Mouse (Mus musculus): Measurements from ENCODE around the gene Irf6. TPM values are rescaled to one million over a fixed set of nuclear protein-coding genes. Genes with fewer than 3 reads are reported as not detected.

Irf6 gene
- polyA plus RNA-seq, 1 experiment from 2014 or later: 8.7 TPM

DNA sequence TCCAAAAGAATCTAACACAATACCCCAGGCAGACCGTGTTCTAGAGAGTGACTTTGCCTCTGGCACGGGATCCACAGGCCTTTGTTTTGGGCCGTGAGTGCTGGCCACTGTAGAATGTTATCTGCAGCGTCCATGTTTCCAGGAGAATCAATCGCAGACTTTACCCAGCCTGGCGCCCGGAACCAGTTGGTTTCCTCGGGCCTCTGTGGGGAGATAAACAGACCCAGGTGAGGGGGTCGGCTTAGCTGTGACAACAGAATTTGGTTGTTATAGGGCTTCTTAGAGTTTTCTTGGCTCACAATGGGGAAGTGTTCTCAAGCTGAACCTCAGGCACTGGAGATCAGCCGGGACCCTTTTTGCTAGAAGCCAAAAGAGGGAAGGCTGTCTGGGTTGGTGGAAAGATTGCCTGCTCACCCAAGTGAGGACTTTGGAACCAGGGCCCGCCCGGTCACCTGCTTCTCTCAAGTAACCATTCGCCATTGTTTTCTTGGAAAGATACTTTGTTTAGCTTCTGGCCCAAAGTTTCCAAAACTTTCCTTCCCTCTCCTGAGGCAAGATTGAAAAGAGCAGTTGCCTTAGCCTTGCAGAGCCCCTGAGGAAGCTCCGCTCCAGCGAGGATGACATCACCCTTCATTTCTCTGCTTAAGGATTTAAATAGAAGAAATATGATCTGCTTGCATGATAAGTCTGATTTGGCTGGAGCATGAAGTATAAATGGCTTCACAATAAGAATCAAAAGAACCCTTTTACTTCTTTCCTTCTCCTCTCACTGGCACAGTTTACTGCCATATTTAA lies 3.6 kb downstream of the Irf6 start:
- Histone ChIP-seq H3K4me1 (replicated peaks) (peaks cover 25% of the 10 kb centered on the region), H3K4me2 (no peak overlapping the region)

GRCm38 (mm10) chr1:193157111-193157492 lies 4.2 kb downstream of the Irf6 start:
- no peak overlapping the region for H3K27ac ChIP-seq
- peaks cover 37% of the 10 kb centered on the region for H3K27me3 ChIP-seq
- no peaks in the 10 kb centered on the region for H3K36me3 ChIP-seq
- H3K4me3 ChIP-seq (replicated peaks): no peak overlapping the region
- no peak overlapping the region for H3K9ac ChIP-seq (replicated peaks)
- 69% methylated on average over 8 of the region's 8 CpGs for WGBS
- H3K4me2 ChIP-seq: no peak overlapping the region
- peaks cover 25% of the 10 kb centered on the region for H3K4me1 ChIP-seq (replicated peaks)
- no peak for ATAC-seq (ENCODE audit: insufficient number of reproducible peaks, insufficient read depth, low FRiP score, low TSS enrichment, low read depth)
- no peaks in the 10 kb centered on the region for H3K9me3 ChIP-seq

More for the DNA sequence above, 3.6 kb downstream of the Irf6 start:
- ATAC-seq (ENCODE audit: insufficient number of reproducible peaks, insufficient read depth, low FRiP score, low TSS enrichment, low read depth): no peak
- peaks cover 43% of the 10 kb centered on the region for H3K27me3 ChIP-seq
- H3K36me3 ChIP-seq: no peaks in the 10 kb centered on the region
- no peak overlapping the region for H3K27ac ChIP-seq
- H3K9ac ChIP-seq (replicated peaks): no peak overlapping the region
- no peaks in the 10 kb centered on the region for H3K9me3 ChIP-seq
- 83% methylated on average over 15 of the region's 15 CpGs for WGBS
- H3K4me3 ChIP-seq (replicated peaks): no peak overlapping the region

- Histone ChIP-seq H3K9me3 (no peaks in the 10 kb centered on the region), H3K4me3 (replicated peaks) (no peak overlapping the region), H3K4me1 (replicated peaks) (peaks cover 17% of the 10 kb centered on the region), H3K27ac (no peak overlapping the region), H3K27me3 (peaks cover 16% of the 10 kb centered on the region), H3K9ac (replicated peaks) (no peak overlapping the region), H3K4me2 (no peak overlapping the region), H3K36me3 (no peaks in the 10 kb centered on the region)
- WGBS: 28% methylated on average over 3 of the region's 3 CpGs
- no peak for ATAC-seq (ENCODE audit: insufficient number of reproducible peaks, insufficient read depth, low FRiP score, low TSS enrichment, low read depth)
These were observed 6.3 kb downstream of the Irf6 start for GRCm38 (mm10) chr1:193159163-193159562.

GRCm38 (mm10) chr1:193159613-193160012 lies 6.7 kb downstream of the Irf6 start:
- WGBS: 62% methylated on average over 1 of the region's 1 CpGs

GRCm38 (mm10) chr1:193160317-193161032 lies 7.6 kb downstream of the Irf6 start:
- no peaks in the 10 kb centered on the region for H3K36me3 ChIP-seq
- H3K4me3 ChIP-seq (replicated peaks): peak overlapping the region; percentile 27
- ATAC-seq (ENCODE audit: insufficient number of reproducible peaks, insufficient read depth, low FRiP score, low TSS enrichment, low read depth): 0 out of 2 replicates have a peak, but pooled peaks have one; percentile 59
- H3K4me1 ChIP-seq (replicated peaks): peaks cover 17% of the 10 kb centered on the region
- H3K9ac ChIP-seq (replicated peaks): peak overlapping the region; percentile 37; the same call in 1 of the 2 replicates
- 17% methylated on average over 18 of the region's 18 CpGs for WGBS
- H3K4me2 ChIP-seq: peak overlapping the region; percentile 54
- H3K9me3 ChIP-seq: no peaks in the 10 kb centered on the region
- H3K27me3 ChIP-seq: peaks cover 4% of the 10 kb centered on the region; the same call in 1 of the 2 replicates
- H3K27ac ChIP-seq: no peak overlapping the region

More at GRCm38 (mm10) chr1:193159613-193160012, 6.7 kb downstream of the Irf6 start:
- Histone ChIP-seq H3K27ac (no peak overlapping the region), H3K36me3 (no peaks in the 10 kb centered on the region), H3K27me3 (peaks cover 12% of the 10 kb centered on the region), H3K4me2 (no peak overlapping the region), H3K4me3 (replicated peaks) (no peak overlapping the region), H3K4me1 (replicated peaks) (peaks cover 17% of the 10 kb centered on the region), H3K9ac (replicated peaks) (no peak overlapping the region), H3K9me3 (no peaks in the 10 kb centered on the region)
- no peak for ATAC-seq (ENCODE audit: insufficient number of reproducible peaks, insufficient read depth, low FRiP score, low TSS enrichment, low read depth)

DNA sequence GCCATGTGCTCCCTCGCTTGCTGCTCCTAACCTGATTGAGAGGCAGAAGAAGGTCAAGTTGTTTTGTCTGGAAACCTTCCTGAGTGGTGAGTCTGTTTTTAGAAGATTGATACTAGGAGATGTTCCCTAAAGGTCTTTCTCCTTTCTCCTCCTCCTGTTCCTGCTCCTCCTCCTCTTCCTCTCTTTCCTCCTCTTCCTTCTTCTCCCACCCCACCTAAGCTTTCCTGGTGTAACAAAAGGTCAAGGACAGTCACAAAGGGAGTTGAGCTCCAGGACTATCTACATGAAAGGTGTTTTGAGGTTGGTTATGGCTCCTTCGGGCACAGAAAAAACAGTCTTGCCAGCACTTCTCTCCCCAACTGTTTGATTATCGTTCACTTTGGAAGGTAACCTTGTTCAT lies 14.8 kb downstream of the Irf6 start, which contains the start of gene A130010J15Rik:
TSS of gene A130010J15Rik (plus strand) at position 301 of the 400 bp plus-strand sequence.
- H3K9me3 ChIP-seq: no peaks in the 10 kb centered on the region
- H3K9ac ChIP-seq (replicated peaks): no peak within 1 kb of the TSS
- no peak within 1 kb of the TSS for H3K27ac ChIP-seq
- 84% methylated on average over 3 of the region's 3 CpGs for WGBS
- ATAC-seq (ENCODE audit: insufficient number of reproducible peaks, insufficient read depth, low FRiP score, low TSS enrichment, low read depth): no peak
- H3K4me1 ChIP-seq (replicated peaks): peaks cover 5% of the 10 kb centered on the region
- no peak within 1 kb of the TSS for H3K4me3 ChIP-seq (replicated peaks)
- H3K27me3 ChIP-seq: no peaks in the 10 kb centered on the region; the same call in 1 of the 2 replicates
- no peaks in the 10 kb centered on the region for H3K36me3 ChIP-seq
- no peak within 1 kb of the TSS for H3K4me2 ChIP-seq

DNA sequence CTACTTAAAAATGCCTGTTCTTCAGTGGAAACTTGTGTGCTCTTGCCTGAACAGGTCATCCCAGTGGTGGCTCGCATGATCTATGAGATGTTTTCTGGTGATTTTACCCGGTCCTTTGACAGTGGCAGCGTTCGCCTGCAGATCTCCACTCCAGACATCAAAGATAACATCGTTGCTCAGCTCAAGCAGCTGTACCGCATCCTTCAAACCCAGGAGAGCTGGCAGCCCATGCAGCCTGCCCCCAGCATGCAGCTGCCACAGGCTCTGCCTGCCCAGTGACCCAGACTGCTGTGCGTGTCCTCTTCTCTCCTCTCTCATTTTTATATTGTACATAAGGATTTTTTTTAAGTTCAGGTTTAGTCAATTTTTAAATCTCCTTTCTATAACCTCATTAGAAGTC lies 16.3 kb downstream of the Irf6 start:
- peaks cover 10% of the 10 kb centered on the region for H3K4me1 ChIP-seq (replicated peaks)
- no peaks in the 10 kb centered on the region for H3K9me3 ChIP-seq
- no peaks in the 10 kb centered on the region for H3K27me3 ChIP-seq
- H3K4me3 ChIP-seq (replicated peaks): no peak overlapping the region
- H3K27ac ChIP-seq: no peak overlapping the region
- H3K4me2 ChIP-seq: no peak overlapping the region
- 81% methylated on average over 7 of the region's 7 CpGs for WGBS
- H3K36me3 ChIP-seq: no peaks in the 10 kb centered on the region
- no peak overlapping the region for H3K9ac ChIP-seq (replicated peaks)
- ATAC-seq (ENCODE audit: insufficient number of reproducible peaks, insufficient read depth, low FRiP score, low TSS enrichment, low read depth): no peak

- Histone ChIP-seq H3K27ac (no peak overlapping the region), H3K27me3 (no peaks in the 10 kb centered on the region), H3K36me3 (no peaks in the 10 kb centered on the region), H3K4me2 (no peak overlapping the region), H3K4me3 (replicated peaks) (no peak overlapping the region), H3K9ac (replicated peaks) (no peak overlapping the region), H3K9me3 (no peaks in the 10 kb centered on the region), H3K4me1 (replicated peaks) (peaks cover 12% of the 10 kb centered on the region)
- WGBS: 91% methylated on average over 2 of the region's 2 CpGs
- ATAC-seq (ENCODE audit: insufficient number of reproducible peaks, insufficient read depth, low FRiP score, low TSS enrichment, low read depth): no peak
These were observed 16.9 kb downstream of the Irf6 start for GRCm38 (mm10) chr1:193169856-193170255.

GRCm38 (mm10) chr1:193172991-193173809 lies 20.3 kb downstream of the Irf6 start:
- Histone ChIP-seq H3K4me2 (peak overlapping the region; percentile 78), H3K9ac (replicated peaks) (peak overlapping the region; percentile 77), H3K27me3 (no peaks in the 10 kb centered on the region), H3K27ac (peak overlapping the region; percentile 87), H3K9me3 (no peaks in the 10 kb centered on the region), H3K4me1 (replicated peaks) (peaks cover 12% of the 10 kb centered on the region), H3K4me3 (replicated peaks) (peak overlapping the region; percentile 65), H3K36me3 (no peaks in the 10 kb centered on the region)
- peak; percentile 99 for ATAC-seq (ENCODE audit: insufficient number of reproducible peaks, insufficient read depth, low FRiP score, low TSS enrichment, low read depth)
- 2% methylated on average over 48 of the region's 48 CpGs for WGBS

- H3K27ac ChIP-seq: peak overlapping the region; percentile 87
- H3K4me3 ChIP-seq (replicated peaks): peak overlapping the region; percentile 65
- H3K4me1 ChIP-seq (replicated peaks): peaks cover 12% of the 10 kb centered on the region
- no peaks in the 10 kb centered on the region for H3K36me3 ChIP-seq
- H3K4me2 ChIP-seq: peak overlapping the region; percentile 78
- no peaks in the 10 kb centered on the region for H3K27me3 ChIP-seq
- WGBS: 23% methylated on average over 9 of the region's 9 CpGs
- no peak for ATAC-seq (ENCODE audit: insufficient number of reproducible peaks, insufficient read depth, low FRiP score, low TSS enrichment, low read depth)
- no peaks in the 10 kb centered on the region for H3K9me3 ChIP-seq
- peak overlapping the region; percentile 77 for H3K9ac ChIP-seq (replicated peaks)
These were observed 20.9 kb downstream of the Irf6 start for GRCm38 (mm10) chr1:193173810-193174129.
